Mouse (Mus musculus): Measurements from ENCODE around the gene Fbxw4.

The Fbxw4 gene

DNA sequence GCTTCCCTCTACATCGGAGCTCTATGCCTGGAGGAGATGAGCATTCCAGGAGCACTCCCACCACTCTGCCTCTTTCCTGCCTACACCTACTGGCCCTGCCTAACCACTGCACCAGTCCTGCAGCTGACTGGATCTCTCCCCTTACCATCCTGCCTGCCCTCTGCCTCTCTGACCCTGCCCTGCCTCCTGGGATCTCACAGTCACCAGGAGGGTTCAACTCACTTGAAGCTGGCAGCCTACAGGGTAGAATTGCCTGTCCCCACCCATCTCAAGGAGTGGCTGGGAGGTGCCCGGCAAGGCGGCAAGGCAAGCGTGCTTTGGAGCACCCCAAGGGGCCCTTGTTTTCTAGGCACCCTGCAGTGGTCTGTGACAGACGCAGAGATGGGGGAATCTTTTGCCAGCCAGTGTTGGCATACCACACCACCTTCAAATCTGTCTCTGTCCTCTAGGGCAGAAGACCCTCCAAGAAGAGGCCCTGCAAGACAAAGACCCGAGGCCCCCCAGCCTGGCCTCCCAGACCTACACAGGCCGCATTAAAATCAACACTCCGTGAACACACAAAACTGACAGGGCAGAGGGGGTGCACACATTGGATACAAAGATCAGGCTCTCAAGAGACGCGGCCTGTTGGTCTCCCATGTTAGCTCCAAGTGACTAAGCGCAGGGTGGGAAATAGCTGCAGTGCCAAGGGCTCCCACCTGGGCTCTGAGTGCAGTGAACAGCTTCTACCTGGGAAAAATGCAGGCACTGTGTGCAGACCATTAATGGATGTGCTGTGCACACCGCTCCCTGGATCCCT lies 44.5 kb downstream of the Fbxw4 start:
- DNase-seq (ENCODE audit: low read depth, low spot score) = no peak

DNA sequence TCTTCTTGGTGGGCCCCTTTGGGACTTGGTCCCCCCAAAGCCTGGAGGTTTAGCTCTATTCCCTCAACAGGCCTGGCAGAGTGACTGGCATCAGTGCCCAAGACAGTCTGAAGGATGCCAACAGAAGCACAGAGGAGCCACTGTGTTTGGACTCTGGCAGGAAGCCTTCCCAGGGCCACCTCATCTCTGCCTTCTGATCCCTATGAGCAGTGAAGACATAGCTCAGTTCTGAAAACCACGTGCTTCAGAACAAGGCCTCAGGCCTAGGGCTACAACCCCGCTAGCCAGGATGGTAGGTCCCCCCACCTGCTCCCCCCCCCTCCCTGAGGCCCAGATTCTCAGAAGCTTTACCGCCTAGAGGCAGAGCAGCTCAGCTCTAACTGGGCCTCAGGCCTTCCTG lies 45.2 kb downstream of the Fbxw4 start:
- DNase-seq (ENCODE audit: low read depth, low spot score) = no peak

DNA sequence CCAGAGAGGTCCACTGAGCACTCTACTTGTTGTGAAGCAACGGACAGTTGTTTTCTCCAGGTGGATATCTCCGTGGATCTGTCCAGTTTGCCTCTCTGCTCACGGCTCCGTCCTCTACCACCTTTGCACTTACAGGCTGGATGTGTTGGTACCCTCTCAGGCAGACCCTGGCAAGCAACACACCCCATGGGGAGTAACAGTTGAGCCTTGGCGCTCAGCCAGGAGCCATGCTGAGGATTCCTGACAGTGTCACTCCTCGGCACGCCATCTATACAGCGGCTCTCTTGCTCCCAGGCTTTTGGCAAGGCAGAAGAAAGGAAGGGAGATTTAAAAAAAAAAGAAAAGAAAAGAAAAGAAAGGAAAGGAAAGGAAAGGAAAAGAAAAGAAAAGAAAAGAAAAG lies 45.7 kb downstream of the Fbxw4 start:
- DNase-seq (ENCODE audit: low read depth, low spot score) = no peak

DNA sequence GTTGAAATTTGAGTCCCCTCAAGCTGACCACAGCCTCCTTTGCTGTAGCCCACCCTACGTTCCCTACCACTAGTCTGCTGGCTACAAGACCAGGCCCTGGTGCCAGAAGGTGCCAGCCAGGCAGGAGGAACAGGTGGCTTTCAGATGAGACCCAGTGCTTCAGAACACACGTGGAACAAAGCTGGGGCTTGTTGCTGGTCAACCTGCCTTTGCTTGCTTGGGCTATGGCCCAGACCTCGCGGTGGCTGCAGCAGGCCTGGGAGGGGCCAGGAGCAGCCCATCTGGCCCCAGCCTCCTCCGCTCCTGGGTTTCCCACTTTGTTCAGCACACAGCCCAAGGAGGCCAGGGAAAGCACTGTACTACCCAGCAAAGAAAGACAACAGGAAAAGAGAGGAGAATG lies 49.3 kb downstream of the Fbxw4 start:
- DNase-seq (ENCODE audit: low read depth, low spot score) = no peak

DNA sequence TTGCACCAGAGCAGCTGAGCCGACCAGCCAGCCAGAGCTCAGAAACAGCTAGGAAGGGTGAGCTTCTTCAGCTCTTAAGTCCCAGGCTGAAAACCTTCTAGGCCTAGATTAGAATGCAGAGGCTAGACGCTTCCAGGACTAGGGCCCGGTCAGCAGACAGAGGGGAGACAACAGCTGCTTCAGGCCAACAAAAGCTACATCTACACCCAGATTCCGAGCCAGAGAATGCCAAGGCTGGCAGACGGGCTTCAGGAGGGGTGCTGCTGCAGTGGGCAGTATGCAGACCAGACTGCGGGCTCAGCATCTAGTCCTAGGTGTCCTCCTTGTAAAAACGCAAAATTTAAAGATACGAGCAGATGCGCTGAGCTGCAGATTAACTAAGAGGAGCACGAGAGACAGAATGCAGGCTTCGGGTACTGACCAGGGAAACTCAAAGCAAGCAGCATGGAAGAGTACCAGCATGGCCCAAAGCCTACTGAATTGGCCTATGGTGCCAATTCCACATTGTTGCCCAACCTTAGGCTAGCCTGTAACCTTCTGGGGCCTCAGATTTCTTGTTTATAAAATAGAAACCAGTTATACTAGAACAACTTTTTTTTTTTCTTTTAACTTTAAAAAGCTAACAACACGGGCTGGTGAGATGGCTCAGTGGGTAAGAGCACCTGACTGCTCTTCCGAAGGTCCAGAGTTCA lies 51.3 kb downstream of the Fbxw4 start:
- DNase-seq (ENCODE audit: low read depth, low spot score) = no peak

DNA sequence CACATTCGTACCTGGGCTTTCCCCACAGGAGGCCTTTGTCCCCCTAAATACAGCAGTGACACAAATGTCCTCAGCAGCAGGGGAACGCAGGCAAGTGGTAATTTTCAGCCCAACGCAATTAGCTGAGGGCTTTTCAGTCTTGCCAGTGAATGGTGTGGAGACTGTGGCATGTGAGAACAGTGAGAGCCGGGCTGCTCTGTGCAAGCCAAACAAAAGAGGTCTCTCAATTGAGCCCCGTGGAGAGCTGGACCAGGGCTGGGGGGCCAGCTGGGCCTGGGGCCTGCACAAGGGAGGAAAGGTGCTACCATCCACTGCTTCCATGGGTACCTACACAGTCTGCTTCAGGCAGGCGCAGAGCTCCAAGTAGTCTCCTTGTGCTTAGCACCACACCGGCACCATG lies 52.6 kb downstream of the Fbxw4 start:
- no peak for DNase-seq (ENCODE audit: low read depth, low spot score)

DNA sequence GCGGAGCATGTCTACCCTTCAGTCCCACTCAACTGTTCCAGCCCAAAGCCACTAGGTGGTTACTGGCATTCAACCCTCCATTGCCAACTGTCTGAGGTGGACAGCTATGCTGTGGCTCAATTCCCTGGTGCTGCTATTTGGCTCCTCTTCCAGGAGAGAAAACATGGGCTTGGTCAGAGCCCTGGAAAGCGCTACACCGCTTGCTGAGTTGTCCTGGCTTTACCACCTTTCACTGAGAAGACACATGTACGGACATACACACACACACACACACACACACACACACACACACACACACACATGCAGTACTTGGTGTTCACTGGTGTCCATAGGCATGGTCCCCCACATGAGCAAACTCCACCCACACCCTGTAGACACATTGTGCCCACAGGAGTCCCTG lies 53.4 kb downstream of the Fbxw4 start:
- DNase-seq (ENCODE audit: low read depth, low spot score) = no peak

DNA sequence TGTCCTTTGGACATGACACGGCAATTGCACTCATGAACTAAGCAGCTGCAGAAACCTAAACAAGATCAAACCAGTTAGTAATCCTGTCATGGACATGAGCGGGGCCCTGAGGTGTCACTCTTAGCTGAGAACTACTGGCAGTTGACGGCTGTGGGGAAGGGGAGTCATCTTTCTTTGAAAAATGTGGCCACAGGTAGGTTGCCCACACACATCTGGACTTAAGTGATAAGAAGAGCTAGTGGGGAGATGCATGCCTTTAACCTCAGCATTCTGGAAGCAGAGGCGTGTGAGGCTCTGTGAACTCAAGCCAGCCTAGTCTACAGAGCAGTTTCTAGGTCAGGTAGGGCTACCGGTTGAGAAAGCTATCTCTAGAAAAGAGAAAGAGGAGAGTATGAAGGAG lies 57.5 kb downstream of the Fbxw4 start:
- no peak for DNase-seq (ENCODE audit: low read depth, low spot score)

DNA sequence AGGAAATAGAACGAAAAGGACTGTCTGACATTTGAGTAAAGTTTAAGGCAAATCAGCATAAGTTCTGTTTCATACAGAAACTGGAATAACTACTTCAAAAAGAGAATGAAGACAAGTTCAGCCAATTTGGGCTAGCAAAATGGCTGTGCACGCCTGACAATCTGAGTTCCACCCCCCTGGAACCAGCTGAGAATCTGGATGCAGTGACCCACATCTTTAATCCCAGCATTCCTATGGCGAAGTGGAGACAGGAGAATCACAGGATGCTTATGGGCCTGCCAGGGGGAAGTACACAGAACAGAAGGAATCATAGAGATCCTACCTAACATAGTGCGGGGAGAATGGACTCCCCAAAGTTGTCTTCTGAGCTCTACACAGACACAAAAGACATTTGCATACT lies 63.0 kb downstream of the Fbxw4 start:
- no peak for DNase-seq (ENCODE audit: low read depth, low spot score)

DNA sequence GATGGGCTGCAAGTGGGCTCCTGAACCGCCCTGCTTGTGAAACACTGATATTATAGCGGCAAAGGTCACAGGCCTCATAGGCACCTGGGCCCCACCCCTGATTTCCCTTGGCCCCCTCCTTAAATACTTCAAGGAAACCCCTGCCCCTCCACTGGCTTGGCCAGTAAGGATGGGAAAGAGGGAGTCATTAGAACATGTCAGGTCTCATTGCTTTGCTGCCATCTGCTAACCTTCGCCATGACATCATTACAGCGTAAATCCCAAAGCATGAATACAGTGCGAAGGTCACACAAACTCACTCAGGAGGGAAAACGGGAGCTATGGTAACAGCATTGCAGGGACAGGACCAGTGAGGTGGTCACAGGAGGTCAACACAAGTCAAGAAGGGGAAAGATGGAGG lies 63.7 kb downstream of the Fbxw4 start:
- no peak for DNase-seq (ENCODE audit: low read depth, low spot score)

DNA sequence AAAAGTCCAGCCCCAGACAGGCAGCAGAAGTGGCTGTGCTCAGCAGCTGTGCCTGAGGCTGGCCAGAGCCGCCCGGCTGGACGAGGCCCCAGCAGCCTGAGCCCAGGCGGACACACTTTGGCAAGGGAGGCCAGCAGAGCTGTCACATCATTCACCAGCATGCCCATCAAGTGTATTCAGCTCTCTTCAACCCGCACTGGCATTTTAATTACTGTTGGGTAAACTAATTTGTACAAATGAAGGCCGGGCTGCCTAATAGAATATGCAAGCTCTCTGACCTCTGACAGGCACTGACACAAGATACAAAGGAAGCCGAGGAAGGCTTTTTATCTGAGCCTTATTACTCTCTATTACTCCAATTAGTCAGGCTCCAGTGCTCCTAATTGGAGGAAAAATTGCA lies 64.1 kb downstream of the Fbxw4 start:
- DNase-seq (ENCODE audit: low read depth, low spot score) = no peak

DNA sequence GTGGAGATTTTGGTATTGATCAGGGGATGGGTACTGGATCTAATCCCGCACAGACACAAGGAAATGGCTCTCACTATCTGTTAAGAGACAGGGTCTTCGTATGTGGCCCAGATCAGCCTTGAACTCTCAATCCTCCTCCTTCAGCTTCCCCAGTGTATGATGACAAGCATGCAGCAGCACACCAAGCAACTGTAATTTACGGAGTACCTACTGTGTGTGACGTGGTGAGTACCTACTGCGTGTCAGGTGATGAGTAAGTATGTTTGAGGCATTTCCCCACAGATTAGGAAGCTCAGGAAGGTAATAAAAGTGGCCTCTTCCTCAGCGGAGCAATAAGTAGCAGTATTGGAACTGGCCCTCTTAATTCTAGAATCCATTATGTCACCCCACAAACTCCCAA lies 64.6 kb downstream of the Fbxw4 start:
- DNase-seq (ENCODE audit: low read depth, low spot score) = no peak

DNA sequence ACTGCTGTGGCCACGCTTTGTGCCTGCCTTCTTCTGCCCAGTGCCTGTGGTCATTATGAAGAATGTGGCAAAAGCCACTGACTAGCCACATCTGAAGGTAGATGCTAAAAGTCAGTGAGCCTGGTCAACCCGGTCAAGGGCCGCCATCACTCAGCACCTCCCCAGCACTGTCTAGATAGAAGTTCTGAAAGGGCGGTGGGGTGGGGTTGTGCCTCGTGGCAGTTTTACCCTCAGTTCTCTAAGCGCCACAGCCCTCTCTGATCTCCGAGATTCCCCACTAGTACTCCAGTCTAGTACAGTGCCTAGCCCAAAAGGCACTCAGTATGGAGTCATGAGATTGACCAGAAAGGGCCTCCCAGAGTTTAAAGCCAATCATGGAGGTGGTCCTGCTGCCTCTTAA lies 66.0 kb downstream of the Fbxw4 start:
- DNase-seq (ENCODE audit: low read depth, low spot score) = no peak

DNA sequence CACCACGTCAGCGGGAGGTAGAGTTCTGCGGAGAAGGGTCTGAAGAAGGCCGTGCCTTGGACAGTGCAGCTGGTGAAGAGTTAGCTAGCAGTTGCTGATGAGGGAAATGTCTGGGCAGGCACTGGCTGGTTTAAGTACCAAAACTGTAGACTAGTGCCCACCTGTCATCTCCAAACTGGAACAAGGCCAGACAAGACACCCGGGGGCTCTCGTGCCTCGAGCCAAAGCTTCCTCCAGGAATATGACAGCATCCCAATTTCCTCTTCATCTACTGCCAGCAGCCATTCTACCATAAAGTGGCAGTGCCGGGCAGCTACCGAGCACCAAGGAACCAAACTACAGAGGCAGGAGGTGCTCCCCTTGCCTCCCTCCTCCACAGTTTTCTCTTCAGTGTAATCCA lies 67.2 kb downstream of the Fbxw4 start:
- DNase-seq (ENCODE audit: low read depth, low spot score) = no peak

DNA sequence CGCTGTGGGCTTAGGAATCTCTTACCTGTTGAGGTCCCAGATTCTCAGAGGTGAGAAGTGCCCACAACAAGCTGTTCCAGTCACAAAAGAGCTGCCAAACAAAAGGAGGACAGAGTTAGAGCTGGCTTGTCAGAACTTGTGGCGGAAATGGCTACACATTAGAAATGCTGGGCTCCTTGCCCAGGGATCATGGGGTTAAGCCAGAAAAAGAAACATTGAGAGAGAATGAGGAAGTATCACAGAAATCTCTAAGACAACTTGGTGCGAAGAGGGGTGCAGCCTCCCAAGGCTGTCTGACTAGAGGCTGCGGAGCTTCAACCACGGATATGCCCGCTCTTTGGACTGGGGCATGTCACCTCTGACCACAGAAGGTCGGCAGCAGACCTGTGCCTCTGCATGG lies 68.4 kb downstream of the Fbxw4 start:
- DNase-seq (ENCODE audit: low read depth, low spot score) = peak; percentile 21

DNA sequence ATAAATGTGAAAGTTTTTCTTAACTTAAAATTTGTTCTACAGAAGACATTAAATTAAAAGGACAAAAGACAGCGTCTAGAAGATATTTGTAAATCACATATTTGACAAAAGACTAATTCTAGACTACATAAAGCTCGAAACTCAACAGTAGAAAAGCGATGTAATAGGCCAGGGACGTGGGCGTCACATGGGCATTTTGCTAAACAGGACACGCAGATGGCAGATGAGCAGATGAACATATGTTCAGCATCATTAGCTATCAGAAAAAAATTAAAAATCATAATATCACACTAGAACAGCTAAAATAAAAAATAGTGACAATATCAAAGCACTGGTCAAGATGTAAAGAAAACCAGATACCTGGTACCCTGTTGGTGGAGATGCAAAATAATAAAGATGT lies 70.4 kb downstream of the Fbxw4 start:
- no peak for DNase-seq (ENCODE audit: low read depth, low spot score)

DNA sequence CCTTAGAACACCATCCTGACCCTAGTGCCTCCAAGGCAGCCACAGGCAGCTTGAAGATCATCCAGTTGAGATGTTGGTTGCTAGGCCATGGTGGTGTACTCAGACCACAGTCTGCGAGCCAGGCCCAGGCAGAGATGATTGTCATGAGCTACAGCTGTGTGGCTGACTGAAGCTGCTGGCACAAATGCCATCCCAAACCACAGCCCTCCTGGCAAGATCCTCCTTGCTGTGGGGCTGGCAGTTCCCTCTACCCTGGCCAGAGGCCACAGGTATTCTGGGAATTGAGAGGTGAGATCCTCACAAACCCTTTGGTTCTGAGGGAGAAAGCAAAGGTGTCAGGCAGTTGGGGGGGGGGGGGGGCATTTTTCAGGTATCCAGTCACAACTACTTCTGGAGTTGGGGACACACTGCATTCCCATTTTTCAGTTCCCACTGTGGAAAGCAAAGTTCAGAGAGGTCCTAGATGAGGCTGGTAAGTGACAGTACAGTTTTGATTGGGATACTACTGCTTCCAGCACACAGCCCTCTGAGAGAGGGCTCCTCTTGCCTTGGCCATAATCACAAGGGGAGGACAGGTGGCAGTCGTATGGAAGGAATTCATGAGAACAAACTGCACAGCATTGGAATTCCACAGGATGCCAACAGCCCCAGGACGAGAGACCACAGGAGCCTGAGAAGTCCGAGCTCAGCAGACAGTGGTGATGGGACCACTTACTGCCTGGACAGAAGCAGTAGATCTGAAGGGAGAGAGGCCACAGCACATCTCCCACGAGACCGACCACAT lies 72.4 kb downstream of the Fbxw4 start:
- DNase-seq (ENCODE audit: low read depth, low spot score) = no peak

DNA sequence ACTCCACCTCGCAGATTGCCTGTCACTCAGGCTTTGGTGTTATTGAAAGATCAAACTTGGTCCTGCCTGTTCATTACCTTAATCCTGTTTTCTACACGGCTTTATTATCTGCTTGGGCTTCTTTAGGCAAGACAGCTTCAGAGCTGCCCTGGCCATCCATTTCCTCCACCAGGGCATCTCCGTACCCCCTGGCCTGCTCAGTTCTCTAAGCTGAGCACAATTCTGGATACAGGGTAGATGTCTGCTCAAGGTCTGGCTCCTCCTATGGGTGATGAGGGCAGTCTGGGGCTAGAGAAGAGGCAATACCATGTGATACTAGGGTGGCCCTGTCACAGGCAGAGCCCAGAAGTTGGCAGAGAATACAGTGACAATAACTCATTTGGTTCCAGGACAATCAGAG lies 73.3 kb downstream of the Fbxw4 start:
- no peak for DNase-seq (ENCODE audit: low read depth, low spot score)

DNA sequence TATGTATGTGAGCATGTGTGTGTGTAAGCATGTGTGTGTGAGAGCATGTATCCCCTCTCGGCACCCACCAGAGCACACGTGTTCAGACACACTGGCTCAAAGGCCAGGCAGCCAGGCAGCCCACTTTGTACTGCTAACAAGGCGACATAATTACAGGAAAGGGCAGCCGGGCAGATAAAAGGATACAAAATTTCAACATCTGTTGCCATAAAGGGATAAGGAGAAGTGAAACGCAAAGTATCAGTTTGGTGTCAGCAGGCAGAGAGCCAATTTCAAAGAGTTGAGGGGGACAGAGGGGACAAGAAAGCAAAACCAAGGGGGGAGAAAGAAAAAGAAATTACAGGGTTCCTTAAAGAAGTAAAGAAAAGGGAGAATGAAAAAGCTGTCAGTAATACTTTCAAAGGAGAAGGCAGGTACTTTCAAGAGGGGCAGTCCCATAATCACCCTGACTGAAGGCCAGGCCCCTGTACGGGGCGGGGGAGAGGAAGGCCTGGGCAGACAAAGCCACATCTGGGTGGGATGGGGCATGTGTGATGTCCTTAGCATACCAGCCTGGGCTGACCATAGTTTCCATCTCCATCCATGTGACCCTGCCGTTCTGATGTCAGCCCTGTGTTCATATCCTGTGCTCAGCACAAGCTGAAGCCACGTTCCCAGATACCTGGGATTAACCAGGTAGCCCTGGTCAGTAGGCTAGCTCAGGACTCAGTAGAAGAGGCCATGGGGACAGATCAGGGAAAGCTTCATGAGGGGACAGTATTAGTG lies 75.1 kb downstream of the Fbxw4 start:
- DNase-seq (ENCODE audit: low read depth, low spot score) = no peak

DNA sequence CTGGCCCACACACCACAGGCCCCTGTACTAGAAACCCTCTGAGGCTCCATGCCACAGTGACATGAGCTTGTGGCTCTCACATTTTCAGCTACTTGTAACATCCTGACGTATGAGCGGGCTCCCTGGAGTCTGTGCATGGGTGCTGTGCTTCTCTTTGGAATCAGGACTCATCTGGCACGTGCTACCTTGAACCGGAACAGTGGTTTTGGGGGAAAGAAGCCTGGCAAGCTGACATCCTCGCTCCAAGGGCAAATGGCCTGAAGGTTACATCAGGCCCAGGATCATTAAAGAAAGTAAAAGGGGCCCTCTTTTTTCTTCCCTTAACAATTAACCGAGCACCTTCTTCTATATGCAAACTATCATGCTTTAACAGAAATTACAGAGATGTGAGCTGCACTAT lies 77.0 kb downstream of the Fbxw4 start:
- no peak for DNase-seq (ENCODE audit: low read depth, low spot score)

DNA sequence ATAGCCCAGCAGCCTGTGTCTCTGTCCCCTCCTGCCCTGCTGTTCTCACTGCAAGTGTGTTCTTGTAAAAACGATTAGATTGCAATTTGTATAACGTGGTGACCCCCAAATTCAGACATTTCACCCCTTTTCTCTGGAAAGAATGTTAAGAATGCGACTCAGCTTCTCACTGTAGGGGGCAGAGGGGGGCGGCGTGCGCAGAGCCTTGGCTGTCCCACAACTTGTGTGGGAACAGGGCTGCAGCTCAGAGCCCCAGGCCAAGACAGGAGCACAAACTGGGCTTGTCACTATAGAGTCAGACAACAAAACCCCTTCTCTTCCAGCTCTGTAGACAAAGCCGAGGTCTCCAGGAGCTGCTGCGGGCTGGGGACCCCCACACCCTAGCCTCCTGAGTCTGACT lies 78.0 kb downstream of the Fbxw4 start:
- no peak for DNase-seq (ENCODE audit: low read depth, low spot score)

DNA sequence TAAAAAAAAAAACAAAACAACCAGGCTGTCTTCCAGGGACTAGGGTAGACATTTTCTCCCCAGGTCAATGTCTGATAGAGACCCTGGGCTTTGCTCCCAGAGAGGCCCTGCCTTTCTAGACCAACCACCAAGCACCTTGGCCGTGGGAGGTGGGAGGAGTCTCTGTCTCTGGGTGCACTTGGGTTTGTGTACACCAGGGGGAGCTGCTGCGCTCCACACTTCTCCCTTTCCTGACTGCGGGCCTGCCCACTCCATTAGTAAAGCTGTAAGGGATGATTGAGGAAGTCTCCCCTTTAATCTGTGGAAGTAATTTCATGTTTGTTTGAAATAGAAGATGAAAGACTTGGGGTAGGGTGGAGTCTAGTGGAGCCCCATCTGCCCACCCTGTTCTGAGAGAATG lies 78.9 kb downstream of the Fbxw4 start:
- DNase-seq (ENCODE audit: low read depth, low spot score) = no peak

All from telencephalon, adult 2 months (tissue).